Mouse (Mus musculus) left cerebral cortex, postnatal 4 days (tissue): ENCODE measurements around the gene Adap1. TPM values are rescaled to one million over a fixed set of nuclear protein-coding genes. Genes with fewer than 3 reads are reported as not detected.
A peak's percentile ranks its signal among the peaks of the same experiment; 100 is the strongest.
"Not testable (repeated sequence)": the region's sequence is repeated elsewhere in the genome, so short reads cannot be mapped to it uniquely, and the experiment has no call there.

Experiments
- DNase-seq: peaks from one replicate; pipeline ENCODE4 v3.0.0-alpha.2; 2022
- intact Hi-C: fragments of 180-260 bp; cut with DNase I; formaldehyde crosslinking; loops from one replicate; pipeline ENCODE4 v1.15.1; 2025
- total RNA-seq, 2 experiments: library from RNA; stranded (reverse); gene quantifications; 2 replicates each; pipeline ENCODE4 v1.2.3; 2021

Adap1 gene
- total RNA-seq, 2 experiments from 2014 or later, result 219 to 247 TPM

- intact Hi-C loops, result no loop called here
- DNase-seq, result no peak
Observed at GRCm38 (mm10) chr5:139351628-139352027, 26.2 kb upstream of the Adap1 start.

- intact Hi-C loops, result no loop called here
Observed at GRCm38 (mm10) chr5:139351134-139351533, 25.7 kb upstream of the Adap1 start, which contains the start of gene Cox19. TSS of gene Cox19 (minus strand) at chr5:139351418.

GRCm38 (mm10) chr5:139349713-139350112 is 24.3 kb upstream of the Adap1 start:
- intact Hi-C loops, result no loop called here

More at GRCm38 (mm10) chr5:139351134-139351533, 25.7 kb upstream of the Adap1 start, which contains the start of gene Cox19:
- DNase-seq, result no peak

GRCm38 (mm10) chr5:139347225-139347624 is 21.8 kb upstream of the Adap1 start:
- intact Hi-C loops, result no loop called here
- no peak for DNase-seq

More at GRCm38 (mm10) chr5:139349713-139350112, 24.3 kb upstream of the Adap1 start:
- no peak for DNase-seq

GRCm38 (mm10) chr5:139345364-139345714 is 19.9 kb upstream of the Adap1 start:
- intact Hi-C loops, result no loop called here

GRCm38 (mm10) chr5:139344687-139345363 is 19.4 kb upstream of the Adap1 start:
- intact Hi-C loops, result no loop called here

More at GRCm38 (mm10) chr5:139345364-139345714, 19.9 kb upstream of the Adap1 start:
- DNase-seq, result no peak

GRCm38 (mm10) chr5:139344021-139344686 is 18.7 kb upstream of the Adap1 start:
- intact Hi-C loops, result no loop called here
- DNase-seq, result peak; percentile 81

More at GRCm38 (mm10) chr5:139344687-139345363, 19.4 kb upstream of the Adap1 start:
- DNase-seq, result peak; percentile 94

GRCm38 (mm10) chr5:139338891-139339290 is 13.5 kb upstream of the Adap1 start:
- intact Hi-C loops, result no loop called here
- DNase-seq, result no peak

- intact Hi-C loops, result no loop called here
- DNase-seq, result no peak
Observed at GRCm38 (mm10) chr5:139338403-139338802, 13.0 kb upstream of the Adap1 start.

GRCm38 (mm10) chr5:139337826-139338370 is 12.5 kb upstream of the Adap1 start:
- DNase-seq, result peak; percentile 71
- intact Hi-C loops, result no loop called here

- intact Hi-C loops, result no loop called here
Observed at GRCm38 (mm10) chr5:139335634-139336033, 10.2 kb upstream of the Adap1 start.

GRCm38 (mm10) chr5:139334394-139334793 is 9.0 kb upstream of the Adap1 start:
- intact Hi-C loops, DNase-seq: not testable (repeated sequence)

More at GRCm38 (mm10) chr5:139335634-139336033, 10.2 kb upstream of the Adap1 start:
- DNase-seq, result no peak

GRCm38 (mm10) chr5:139333301-139334013 is 8.0 kb upstream of the Adap1 start:
- intact Hi-C loops, result no loop called here
- no peak for DNase-seq

GRCm38 (mm10) chr5:139332590-139333272 is 7.3 kb upstream of the Adap1 start:
- DNase-seq, result no peak
- intact Hi-C loops, result no loop called here

GRCm38 (mm10) chr5:139331742-139332141 is 6.3 kb upstream of the Adap1 start:
- DNase-seq, result peak; percentile 81
- intact Hi-C loops, result no loop called here

GRCm38 (mm10) chr5:139330766-139331165 is 5.3 kb upstream of the Adap1 start:
- no peak for DNase-seq
- intact Hi-C loops, result no loop called here

- intact Hi-C loops, result no loop called here
- DNase-seq, result no peak
Observed at GRCm38 (mm10) chr5:139327634-139328020, 2.2 kb upstream of the Adap1 start.

- DNase-seq, result no peak
- intact Hi-C loops, result no loop called here
Observed at GRCm38 (mm10) chr5:139326986-139327633, 1.7 kb upstream of the Adap1 start.

GRCm38 (mm10) chr5:139326111-139326696 is 782 bp upstream of the Adap1 start:
- intact Hi-C loops, result no loop called here
- no peak for DNase-seq
